9 mouse cellular contexts compared by ENCODE assay signal in genomic region chr6:8414020-8414419, GRCm38 (mm10).
DNase-seq lines count a peak whose midpoint lies in the region; ATAC-seq lines count a peak whose summit lies in the region.
"Had no signal": no experiment of that assay in that cellular context is flagged by ENCODE, and none has a peak within 500 bp of the region (broad histone marks: within the 10 kb centered on the region; RNA-seq: fewer than 3 reads in every experiment).

No protein-coding gene starts in this region.

- no peaks in the 10 kb centered on the region for H3K9me3 ChIP-seq in forebrain, embryonic 13.5 days (replicated peaks)
- H3K9me3 ChIP-seq in forebrain, embryonic 10.5 days: no peaks in the 10 kb centered on the region
- no peaks in the 10 kb centered on the region for H3K9me3 ChIP-seq in midbrain, embryonic 13.5 days
- H3K9me3 ChIP-seq in midbrain, embryonic 11.5 days (ENCODE audit: control insufficient read depth, low read length): no peaks in the 10 kb centered on the region

- H3K9ac ChIP-seq in forebrain, embryonic 13.5 days: 0 out of 2 replicates have a peak overlapping the region, but pooled peaks have one; percentile 17
- H3K9ac ChIP-seq in midbrain, embryonic 13.5 days (replicated peaks): 0 out of 2 replicates have a peak overlapping the region, but pooled peaks have one; percentile 2
- H3K9ac ChIP-seq in midbrain, embryonic 11.5 days (ENCODE audit: low read length): no peak overlapping the region

- no peaks in the 10 kb centered on the region for H3K27me3 ChIP-seq in forebrain, embryonic 13.5 days
- no peaks in the 10 kb centered on the region for H3K27me3 ChIP-seq in forebrain, embryonic 10.5 days (ENCODE audit: poor library complexity, severe bottlenecking)
- H3K27me3 ChIP-seq in midbrain, embryonic 13.5 days: no peaks in the 10 kb centered on the region
- no peaks in the 10 kb centered on the region for H3K27me3 ChIP-seq in midbrain, embryonic 11.5 days (ENCODE audit: control insufficient read depth, insufficient read depth, low read length)

- 54% methylated on average over 9 of the region's 9 CpGs for WGBS in forebrain, embryonic 13.5 days
- 61% methylated on average over 9 of the region's 9 CpGs for WGBS in forebrain, embryonic 10.5 days
- WGBS in midbrain, embryonic 13.5 days: 52% methylated on average over 9 of the region's 9 CpGs
- WGBS in midbrain, embryonic 11.5 days: 56% methylated on average over 9 of the region's 9 CpGs

- no peak for DNase-seq in forebrain, embryonic 10.5 days (ENCODE audit: extremely low spot score, low spot score)
- DNase-seq in midbrain, embryonic 11.5 days (ENCODE audit: low spot score, missing footprints): no peak
- DNase-seq in cerebellum, postnatal 14 days: peak; percentile 64 to 69
- DNase-seq in retina, postnatal 1 day: peak; percentile 23
- no peak for DNase-seq in heart, adult 9 months (ENCODE audit: low spot score in 2 of 2)
- DNase-seq in MN1 (ENCODE audit: low spot score): no peak
- DNase-seq: heart, adult 2 months had no signal

- H3K4me1 ChIP-seq in forebrain, embryonic 13.5 days: peaks cover 17% of the 10 kb centered on the region
- no peaks in the 10 kb centered on the region for H3K4me1 ChIP-seq in forebrain, embryonic 10.5 days
- peaks cover 13% of the 10 kb centered on the region for H3K4me1 ChIP-seq in midbrain, embryonic 13.5 days (replicated peaks)
- peaks cover 2% of the 10 kb centered on the region; the same call in 1 of the 2 replicates for H3K4me1 ChIP-seq in midbrain, embryonic 11.5 days (ENCODE audit: control insufficient read depth, insufficient read depth, low read length)

- H3K4me2 ChIP-seq in forebrain, embryonic 13.5 days: no peak overlapping the region
- peak overlapping the region; percentile 17; the same call in 1 of the 2 replicates for H3K4me2 ChIP-seq in midbrain, embryonic 13.5 days (replicated peaks)
- H3K4me2 ChIP-seq in midbrain, embryonic 11.5 days: no peak overlapping the region

- H3K27ac ChIP-seq in forebrain, embryonic 13.5 days: no peak overlapping the region
- H3K27ac ChIP-seq in forebrain, embryonic 10.5 days: no peak overlapping the region
- H3K27ac ChIP-seq in midbrain, embryonic 13.5 days: no peak overlapping the region
- H3K27ac ChIP-seq in midbrain, embryonic 11.5 days (ENCODE audit: low read depth, low read length): no peak overlapping the region
- H3K27ac ChIP-seq: heart, adult 2 months had no signal

- no peak; the same call in 1 of the 2 replicates for ATAC-seq in forebrain, embryonic 13.5 days
- ATAC-seq in midbrain, embryonic 13.5 days: no peak
- ATAC-seq in midbrain, embryonic 11.5 days (ENCODE audit: low FRiP score): no peak

- no peaks in the 10 kb centered on the region for H3K36me3 ChIP-seq in forebrain, embryonic 13.5 days (ENCODE audit: poor library complexity, severe bottlenecking)
- H3K36me3 ChIP-seq in forebrain, embryonic 10.5 days (replicated peaks): no peaks in the 10 kb centered on the region
- no peaks in the 10 kb centered on the region for H3K36me3 ChIP-seq in midbrain, embryonic 13.5 days
- no peaks in the 10 kb centered on the region for H3K36me3 ChIP-seq in midbrain, embryonic 11.5 days (ENCODE audit: control insufficient read depth, insufficient read depth, low read length)

- H3K4me3 ChIP-seq in forebrain, embryonic 13.5 days: no peak overlapping the region
- H3K4me3 ChIP-seq in forebrain, embryonic 10.5 days: no peak overlapping the region
- peak overlapping the region; percentile 13; the same call in 1 of the 2 replicates for H3K4me3 ChIP-seq in midbrain, embryonic 13.5 days (replicated peaks)
- H3K4me3 ChIP-seq in midbrain, embryonic 11.5 days (ENCODE audit: low read depth, low read length): no peak overlapping the region
- H3K4me3 ChIP-seq: heart, adult 2 months had no signal

Comparison
In these comparisons a context has a peak if more than half of its experiments do, and no peak if none do; other contexts are left out.
1. DNase-seq: peak in cerebellum, postnatal 14 days (2 of 2) and retina, postnatal 1 day (single experiment); none in forebrain, embryonic 10.5 days (single experiment), midbrain, embryonic 11.5 days (single experiment), heart, adult 9 months (0 of 2) and MN1 (single experiment).